Mouse (Mus musculus) mature B cell (primary cell): ENCODE data around the gene Nck2.

Experiments used
- in situ Hi-C: fragments of 300-500 bp; cut with MboI; formaldehyde crosslinking; loops from 2 replicates; pipeline ENCODE4 v1.14.3; 2019

The Nck2 gene

GRCm38 (mm10) chr1:43571105-43571504 is 126.7 kb downstream of the Nck2 start:
- in situ Hi-C loops, result no loop called here

DNA sequence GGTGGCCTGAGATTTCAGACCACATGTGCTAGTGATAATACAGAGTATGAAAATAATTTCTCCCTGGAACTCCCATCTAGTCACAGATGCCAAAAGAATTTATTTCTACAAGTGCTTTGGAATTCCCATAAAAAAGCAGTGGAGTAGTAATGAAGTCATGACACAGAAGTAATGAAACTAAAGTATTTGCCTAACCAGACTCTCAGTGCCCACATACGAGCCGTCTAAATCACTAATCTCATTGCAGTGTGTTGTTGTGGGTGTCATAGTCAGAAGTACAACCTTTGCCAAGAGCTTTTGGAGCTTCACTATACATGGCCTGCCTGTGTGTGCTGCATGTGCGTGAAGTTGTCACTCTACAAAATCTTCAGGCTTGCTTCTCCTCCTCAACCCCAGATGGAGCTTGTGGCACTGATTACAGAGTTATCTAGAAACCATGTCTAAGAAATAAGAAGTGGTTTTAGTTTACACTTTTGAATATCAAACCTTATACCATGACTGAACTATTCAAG is 130.5 kb downstream of the Nck2 start:
- in situ Hi-C loops, result no loop called here

- in situ Hi-C loops, result no loop called here
Observed at GRCm38 (mm10) chr1:43577371-43577770, 133.0 kb downstream of the Nck2 start.

- in situ Hi-C loops, result no loop called here
Observed at GRCm38 (mm10) chr1:43583564-43583963, 139.2 kb downstream of the Nck2 start.

DNA sequence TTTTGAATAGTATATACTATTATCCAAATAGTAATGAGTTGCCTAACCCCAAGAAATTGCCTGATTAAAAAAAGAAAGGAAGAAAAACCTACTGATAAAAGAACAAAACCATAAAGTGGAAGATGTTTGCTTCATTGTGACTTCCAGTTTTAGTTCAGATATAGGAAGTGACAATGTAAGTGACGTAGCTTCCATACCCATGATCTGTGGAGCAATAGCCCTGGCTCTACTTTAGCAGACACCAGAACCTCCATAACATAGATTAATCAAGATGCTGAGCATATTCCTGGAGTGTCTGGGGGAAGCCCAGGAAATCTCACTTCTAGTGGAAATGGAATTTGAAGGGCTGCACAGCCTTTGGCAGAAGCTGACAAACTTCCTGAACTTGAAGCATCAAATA is 144.6 kb downstream of the Nck2 start:
- in situ Hi-C loops, result no loop called here

- in situ Hi-C loops, result no loop called here
Observed at GRCm38 (mm10) chr1:43589910-43590309, 145.5 kb downstream of the Nck2 start.

DNA sequence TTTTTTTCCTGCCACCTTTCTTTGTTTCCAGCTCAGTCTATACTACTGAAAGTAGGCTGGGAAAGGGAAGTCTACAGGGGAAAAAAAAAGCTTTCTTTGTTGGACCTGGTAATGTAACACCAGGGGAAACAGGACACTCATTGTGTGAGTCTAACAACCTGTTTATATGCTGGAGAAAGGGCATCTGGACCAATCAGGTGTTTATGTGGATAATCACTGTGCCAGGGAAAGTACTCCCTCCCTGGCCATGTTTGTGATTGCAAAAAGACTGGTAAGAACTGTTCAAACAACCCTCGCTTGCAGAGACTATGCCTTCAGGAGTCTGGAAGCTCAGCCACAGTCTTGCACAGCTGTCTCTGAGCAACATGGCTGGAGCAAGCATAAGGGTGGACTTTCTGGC is 146.3 kb downstream of the Nck2 start:
- in situ Hi-C loops, result no loop called here

DNA sequence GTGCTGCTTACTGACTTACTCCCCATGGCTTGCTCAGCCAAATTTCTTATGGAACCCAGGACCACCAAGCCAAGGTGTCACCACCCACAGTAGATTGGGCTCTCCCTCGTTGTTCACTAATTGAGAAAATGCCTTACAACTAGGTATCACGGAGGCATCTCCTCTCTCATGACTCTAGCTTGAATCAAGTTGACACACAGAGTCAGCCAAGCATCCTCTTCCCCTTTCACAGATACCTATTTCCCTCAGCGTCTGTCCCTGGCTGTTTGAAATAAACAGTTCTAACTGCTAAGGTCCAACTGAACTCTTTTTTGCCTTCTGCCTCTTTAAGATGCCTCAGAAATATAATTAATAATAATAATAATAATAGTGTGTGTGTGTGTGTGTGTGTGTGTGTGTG is 148.7 kb downstream of the Nck2 start:
- in situ Hi-C loops, result no loop called here

DNA sequence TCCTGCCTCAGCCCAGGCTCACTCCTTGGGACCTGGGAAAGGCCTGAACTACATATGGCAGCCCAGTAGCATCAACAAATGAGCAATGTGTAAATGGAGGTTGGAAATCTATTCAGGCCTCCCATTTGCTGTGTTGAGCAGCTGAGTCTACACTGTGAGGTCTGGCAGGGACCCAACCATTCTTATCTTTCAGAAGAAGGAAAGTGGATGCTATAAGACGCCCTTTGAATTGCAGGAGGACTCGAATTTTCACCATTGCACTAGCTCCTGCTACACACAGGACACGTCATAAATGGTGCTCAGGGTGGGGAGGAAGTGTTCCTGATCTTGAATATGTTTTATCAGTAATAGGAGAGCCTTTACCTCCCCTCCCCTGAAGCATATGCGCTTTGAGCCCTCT is 150.4 kb downstream of the Nck2 start:
- in situ Hi-C loops, result no loop called here

DNA sequence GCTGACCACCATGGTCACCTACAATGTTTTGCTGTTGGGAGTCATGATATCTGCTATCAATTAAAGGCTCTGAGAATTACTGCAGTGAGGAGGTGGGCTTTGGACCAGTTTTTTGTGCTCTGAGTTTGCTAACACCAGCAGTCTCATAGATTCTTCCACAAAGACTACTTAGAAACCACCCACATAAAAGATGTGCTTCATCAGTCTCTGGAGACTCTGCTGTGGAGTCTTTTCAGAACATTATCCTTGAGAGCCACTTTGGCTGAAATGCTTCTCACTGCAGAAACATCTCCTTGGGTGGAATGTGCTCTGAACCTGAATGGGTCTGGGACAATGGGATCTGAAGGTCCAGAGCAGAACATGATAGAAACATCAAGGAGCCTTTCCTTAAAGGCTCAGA is 153.4 kb downstream of the Nck2 start:
- in situ Hi-C loops, result no loop called here

GRCm38 (mm10) chr1:43599483-43599882 is 155.1 kb downstream of the Nck2 start:
- in situ Hi-C loops, result no loop called here

GRCm38 (mm10) chr1:43601054-43601453 is 156.7 kb downstream of the Nck2 start:
- in situ Hi-C loops, result no loop called here

DNA sequence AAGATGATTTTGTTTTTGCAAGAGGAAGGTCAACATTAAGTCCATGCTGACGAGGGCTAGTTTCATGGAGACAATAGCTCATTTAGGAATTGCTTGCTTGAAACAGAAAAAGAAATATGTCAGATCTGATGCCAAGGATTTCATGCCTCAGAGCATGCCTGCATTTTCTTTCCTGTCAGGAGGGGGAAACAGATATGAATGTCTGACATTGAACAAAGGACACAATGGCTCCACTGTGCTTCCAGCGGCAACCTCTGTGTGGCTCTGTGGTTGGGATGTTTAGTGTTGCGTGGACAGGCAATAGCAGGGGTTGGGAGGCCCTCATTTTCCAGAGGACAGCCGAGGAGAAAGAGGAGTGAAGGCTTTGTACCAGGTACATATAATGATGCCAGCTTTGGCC is 171.6 kb downstream of the Nck2 start:
- in situ Hi-C loops, result no loop called here
